Mouse (Mus musculus) cerebellum, adult 2 months (tissue): ENCODE measurements at regions not wholly inside any gene's neighbourhood (a gene's known extent, or its start where the extent isn't known, plus 50 kb on each side); places are given as distances from the start of the nearest gene placed in this dataset.

Experiments used
- DNase-seq, 2 experiments: peaks; one replicate each; pipeline ENCODE4 v3.0.0; 2021
- H3K27ac ChIP-seq: fragments of 200-500 bp; 2 replicates; pipeline ENCODE4 v1.5.1; 2012; ENCODE audit warnings: low read length, control low read depth, inconsistent platforms; ENCODE audit not compliant: insufficient read depth
- H3K27me3 ChIP-seq: fragments of 200-500 bp; 2 replicates; pipeline ENCODE4 v1.6.1; 2012; ENCODE audit warnings: inconsistent platforms, mild to moderate bottlenecking, low read length, moderate library complexity; ENCODE audit not compliant: control insufficient read depth, insufficient read depth
- H3K4me1 ChIP-seq: fragments of 200-500 bp; 2 replicates; pipeline ENCODE4 v1.6.1; 2011; ENCODE audit warnings: low read length; ENCODE audit not compliant: control insufficient read depth, insufficient read depth
- H3K4me3 ChIP-seq: fragments of 200-500 bp; replicated peaks from 2 replicates; pipeline ENCODE3; 2011; ENCODE audit warnings: mild to moderate bottlenecking, low read depth, low read length, control low read depth; ENCODE audit not compliant: insufficient read depth
- CTCF ChIP-seq: fragments of 200-500 bp; IDR thresholded peaks from 2 replicates; pipeline ENCODE4 v1.5.1; 2011; ENCODE audit warnings: low read depth, mild to moderate bottlenecking, control low read depth, low read length, moderate library complexity, borderline replicate concordance; ENCODE audit not compliant: insufficient read depth
- POLR2A ChIP-seq: fragments of 200-500 bp; IDR thresholded peaks from 2 replicates; pipeline ENCODE4 v1.6.1; 2011; ENCODE audit warnings: low read length, control low read depth, borderline replicate concordance; ENCODE audit not compliant: insufficient read depth
- WGBS: fragments of 180-500 bp; shearing (Covaris S2); methylation state at CpG from one replicate; pipeline ENCODE4 v1.1.7; 2018; 5-methylcytosine and 5-hydroxymethylcytosine counted together

- no peak overlapping the region for H3K27ac ChIP-seq
- H3K4me1 ChIP-seq: peaks cover 3% of the 10 kb centered on the region; the same call in 1 of the 2 replicates
- H3K27me3 ChIP-seq: no peaks in the 10 kb centered on the region
- WGBS: 22% methylated on average over 10 of the region's 10 CpGs
- peak; percentile 39 to 66 for DNase-seq
- no peak overlapping the region for H3K4me3 ChIP-seq
- TF ChIP-seq CTCF: no peak
- TF ChIP-seq POLR2A: no peak
Observed at GRCm38 (mm10) chr9:83315941-83316817, 124.7 kb downstream of the Lca5 start.

DNA sequence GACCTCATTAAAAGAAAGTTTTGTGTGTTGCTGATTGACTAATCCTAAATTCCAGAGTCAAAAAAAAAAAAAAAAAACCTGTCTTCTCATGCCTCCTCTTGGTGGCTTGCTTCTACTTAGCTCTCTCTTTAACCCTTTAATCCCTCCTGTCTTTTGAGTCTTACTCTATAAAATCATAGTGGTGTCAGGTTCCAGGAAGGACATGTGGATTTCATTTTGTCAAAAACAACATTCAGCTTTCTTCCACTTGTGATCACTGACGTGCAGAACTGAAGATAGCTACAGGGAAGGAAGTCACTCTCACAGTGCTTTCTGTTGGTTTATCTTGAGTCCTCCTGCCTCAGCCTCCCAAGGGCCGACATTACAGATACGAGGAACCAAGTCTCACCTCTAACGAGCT lies 132.2 kb downstream of the Lca5 start:
- no peaks in the 10 kb centered on the region for H3K27me3 ChIP-seq
- no peak for TF ChIP-seq CTCF
- no peak overlapping the region for H3K27ac ChIP-seq
- DNase-seq: no peak
- WGBS: 82% methylated on average over 4 of the region's 4 CpGs
- H3K4me1 ChIP-seq: no peaks in the 10 kb centered on the region
- H3K4me3 ChIP-seq: no peak overlapping the region

DNA sequence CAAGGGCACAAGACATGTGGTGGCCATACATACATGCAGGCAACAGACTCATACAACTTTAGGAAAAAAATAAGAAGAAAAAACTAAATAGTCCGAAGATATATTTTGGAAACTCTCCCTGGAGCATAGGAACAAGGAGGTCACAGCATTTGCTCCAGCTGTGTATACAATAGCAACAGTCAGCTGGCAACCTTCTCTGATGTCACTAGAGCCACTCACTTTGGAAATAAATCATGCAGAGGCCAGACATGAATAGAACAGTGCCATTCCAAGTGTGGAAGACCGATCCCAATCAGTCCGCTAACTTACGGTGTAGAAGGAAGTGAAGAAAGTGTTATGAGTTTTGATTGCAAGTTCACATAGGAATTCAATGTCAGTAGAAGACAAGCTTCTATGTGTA lies 132.8 kb downstream of the Lca5 start:
- DNase-seq: no peak
- Histone ChIP-seq H3K27ac (no peak overlapping the region), H3K4me3 (no peak overlapping the region), H3K27me3 (no peaks in the 10 kb centered on the region), H3K4me1 (no peaks in the 10 kb centered on the region)
- TF ChIP-seq CTCF: no peak
- TF ChIP-seq POLR2A: no peak
- 95% methylated on average over 4 of the region's 4 CpGs for WGBS

DNA sequence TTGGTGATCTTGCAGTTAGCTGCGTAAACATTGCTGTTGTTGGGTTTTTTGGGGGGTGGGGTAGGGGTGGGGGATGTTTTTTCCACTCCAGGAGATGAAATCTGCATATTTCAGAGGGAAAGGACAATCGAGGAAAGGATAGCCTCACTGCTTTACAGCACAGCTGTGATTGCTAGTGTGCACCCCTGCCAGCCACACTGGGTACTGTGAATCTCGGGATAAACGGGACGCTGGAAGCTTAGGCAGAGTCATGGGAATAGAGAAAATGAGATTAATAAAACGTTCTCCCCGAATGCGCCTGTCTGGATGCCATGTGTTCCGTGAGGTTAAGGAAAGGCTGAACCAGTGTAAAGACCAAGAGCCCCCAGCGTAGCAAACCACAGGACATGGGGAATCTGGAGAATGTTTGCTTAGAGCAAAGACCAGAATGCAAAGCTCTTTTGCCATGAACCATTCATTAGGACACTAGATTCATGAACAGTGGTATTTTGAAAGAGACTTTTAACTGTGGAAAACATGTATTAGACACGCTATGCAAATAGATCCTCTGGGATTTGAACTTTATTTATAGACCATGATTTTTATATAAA lies 133.5 kb downstream of the Lca5 start:
- WGBS: 64% methylated on average over 11 of the region's 11 CpGs
- no peak for DNase-seq
- Histone ChIP-seq H3K27ac (no peak overlapping the region), H3K4me3 (no peak overlapping the region), H3K4me1 (no peaks in the 10 kb centered on the region), H3K27me3 (no peaks in the 10 kb centered on the region)
- no peak for TF ChIP-seq CTCF
- TF ChIP-seq POLR2A: no peak

GRCm38 (mm10) chr9:83304925-83305324 lies 136.0 kb downstream of the Lca5 start:
- Histone ChIP-seq H3K4me1 (no peaks in the 10 kb centered on the region), H3K4me3 (no peak overlapping the region), H3K27me3 (no peaks in the 10 kb centered on the region), H3K27ac (no peak overlapping the region)
- WGBS: 54% methylated on average over 7 of the region's 7 CpGs
- no peak for TF ChIP-seq CTCF
- no peak for TF ChIP-seq POLR2A
- no peak for DNase-seq

- 87% methylated on average over 4 of the region's 4 CpGs for WGBS
- no peak overlapping the region for H3K27ac ChIP-seq
- TF ChIP-seq CTCF (no peak), POLR2A (no peak)
- H3K4me3 ChIP-seq: no peak overlapping the region
- DNase-seq: no peak
- no peaks in the 10 kb centered on the region for H3K27me3 ChIP-seq
- no peaks in the 10 kb centered on the region for H3K4me1 ChIP-seq
Observed at GRCm38 (mm10) chr9:83300500-83300899, 140.4 kb downstream of the Lca5 start.

DNA sequence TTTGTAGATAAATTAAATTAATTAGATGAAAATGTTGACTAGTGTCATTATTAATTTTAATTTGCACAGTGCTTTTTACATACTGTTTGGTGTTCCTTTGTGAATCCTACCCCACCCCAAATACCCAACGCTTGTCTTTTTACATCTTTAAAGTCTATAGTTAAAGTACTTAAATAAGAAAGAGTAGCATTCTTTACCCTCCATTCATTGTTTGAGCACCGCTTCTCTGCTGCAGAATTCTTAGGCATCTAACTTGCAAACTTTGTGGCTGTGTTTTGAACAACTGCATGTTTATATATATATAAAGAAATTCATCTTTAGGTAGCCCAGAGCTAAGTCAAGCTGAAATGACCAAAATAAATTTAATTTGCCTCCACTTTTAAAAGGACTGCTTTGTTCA lies 140.9 kb downstream of the Lca5 start:
- WGBS: 85% methylated on average over 2 of the region's 2 CpGs
- TF ChIP-seq CTCF (no peak), POLR2A (no peak)
- DNase-seq: no peak
- Histone ChIP-seq H3K27me3 (no peaks in the 10 kb centered on the region), H3K4me1 (no peaks in the 10 kb centered on the region), H3K27ac (no peak overlapping the region), H3K4me3 (no peak overlapping the region)

DNA sequence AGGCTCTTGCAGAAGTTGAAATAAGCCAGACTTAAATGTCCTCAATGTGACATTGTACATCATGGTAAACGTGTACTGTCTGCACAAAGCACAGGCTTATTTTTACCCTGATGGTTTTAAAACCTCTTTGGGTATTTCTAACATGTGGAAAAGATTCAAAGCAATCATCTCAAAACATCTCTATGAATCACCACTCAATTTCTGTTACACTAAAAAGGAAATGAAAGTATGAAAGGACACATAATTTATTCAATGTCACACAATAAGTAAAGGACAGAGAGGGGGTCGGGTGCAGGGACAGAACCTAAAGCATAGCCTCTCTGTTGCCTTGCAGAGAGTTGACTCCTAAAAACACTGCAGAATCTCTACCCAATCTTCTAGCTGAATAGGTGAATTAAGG lies 141.3 kb downstream of the Lca5 start:
- Histone ChIP-seq H3K27me3 (no peaks in the 10 kb centered on the region), H3K4me1 (no peaks in the 10 kb centered on the region), H3K27ac (no peak overlapping the region), H3K4me3 (no peak overlapping the region)
- TF ChIP-seq POLR2A (no peak), CTCF (no peak)
- DNase-seq: no peak
- 72% methylated on average over 2 of the region's 2 CpGs for WGBS
